Mouse (Mus musculus): ENCODE measurements around the gene Zfp493. TPM values are rescaled to one million over a fixed set of nuclear protein-coding genes. Genes with fewer than 3 reads are reported as not detected.
"Not testable (repeated sequence)": the region's sequence is repeated elsewhere in the genome, so short reads cannot be mapped to it uniquely, and the experiment has no call there.

Gene Zfp493
- total RNA-seq (2021) = 1 to 10 TPM; 2.4 to 2.8 TPM
- long read RNA-seq, experiment 1 = 0 reads
- long read RNA-seq, experiment 2, partial matches to known transcripts = 0 of 1 reads
- long read RNA-seq, experiment 2, other reads (novel, unspliced or antisense) = 0 of 1 reads

DNA sequence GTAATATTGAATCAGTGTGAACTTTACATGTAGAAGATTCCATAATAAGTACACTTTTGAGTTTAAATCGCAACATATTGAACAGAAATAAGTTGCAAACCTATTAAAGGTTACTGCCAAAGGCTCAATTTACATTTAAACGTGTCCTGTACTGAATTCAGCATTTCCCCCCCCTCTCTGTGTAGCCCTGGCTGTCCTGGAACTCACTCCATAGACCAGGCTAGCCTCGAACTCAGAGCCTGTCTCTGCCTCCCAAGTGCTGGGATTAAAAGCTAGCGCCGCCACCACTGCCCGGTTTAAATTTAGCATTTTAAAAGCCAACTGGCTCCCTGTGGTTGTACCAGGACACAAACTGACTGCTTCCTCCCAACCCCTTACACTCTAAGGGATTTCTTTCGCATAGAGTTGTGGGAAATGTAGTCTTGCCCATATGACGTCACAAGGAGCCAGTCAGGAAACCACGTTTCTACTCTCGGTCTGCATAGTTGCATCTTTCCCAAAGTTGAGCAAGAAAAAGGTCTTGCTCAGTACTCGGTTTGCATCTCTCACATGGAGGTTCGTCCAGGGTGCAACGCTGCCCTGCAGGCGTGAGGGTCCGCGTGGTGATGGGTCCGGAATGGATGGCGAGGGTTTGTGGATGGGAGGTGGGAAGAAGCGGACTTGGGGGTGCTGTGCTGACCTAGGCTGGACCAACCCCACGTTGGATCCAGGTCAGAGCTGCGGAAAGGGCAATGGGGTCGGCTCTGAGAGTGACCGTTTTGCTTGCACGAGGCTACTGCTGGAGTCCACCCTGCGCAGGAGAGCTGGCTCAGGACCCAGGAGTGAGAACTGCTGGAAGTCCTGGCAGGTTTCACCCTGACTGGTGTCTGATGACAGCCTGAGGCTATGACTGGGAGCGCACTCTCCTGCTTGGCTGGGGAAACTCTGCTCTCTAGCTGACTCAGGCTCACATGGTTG is at the start of gene Zfp493:
Zfp493 (plus strand) TSS at position 429 of the 957 bp plus-strand sequence.
- peak; percentile 5 to 17 for DNase-seq (ENCODE audit: low spot score in 2 of 2)

DNA sequence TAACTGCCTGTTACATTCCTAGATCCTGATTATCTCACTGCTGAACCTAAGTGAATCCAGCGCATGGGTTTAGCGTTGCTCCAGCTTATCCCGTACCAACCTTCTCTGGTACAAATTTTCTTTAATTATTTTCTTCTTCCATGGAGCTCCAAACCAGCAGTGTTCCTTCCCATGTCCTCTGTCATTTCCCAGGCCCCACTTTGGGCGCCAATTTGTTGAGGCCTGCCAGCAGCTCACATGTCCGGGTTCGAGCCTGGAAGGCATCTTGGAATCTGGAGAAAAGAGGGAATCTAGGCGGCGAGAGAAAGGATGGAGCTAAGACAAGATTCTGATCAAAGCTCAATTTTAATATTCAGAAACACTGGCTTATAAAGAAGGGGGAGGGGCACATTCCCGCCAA is 45.1 kb upstream of the Zfp493 start:
- DNase-seq (ENCODE audit: low spot score in 2 of 2) = not testable (repeated sequence)

DNA sequence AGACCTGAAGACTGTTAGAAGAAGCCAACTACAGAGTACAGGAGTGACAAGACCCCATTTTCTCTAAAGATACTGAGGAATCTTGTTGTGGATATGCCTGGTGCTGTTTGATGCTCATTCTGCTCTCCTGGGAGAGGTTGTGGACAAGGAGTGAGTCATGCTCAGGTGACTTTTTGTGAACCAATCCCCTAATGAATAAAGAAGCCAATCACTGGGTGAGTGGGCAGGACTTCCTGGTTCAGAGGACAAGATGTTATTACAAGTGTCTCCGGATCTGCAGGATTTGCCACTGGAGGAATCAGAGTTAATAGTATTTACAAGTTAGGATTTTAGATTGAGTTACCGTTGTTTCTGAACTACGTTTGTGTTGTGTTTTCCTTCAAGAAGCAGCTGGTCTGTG is 36.6 kb upstream of the Zfp493 start:
- DNase-seq (ENCODE audit: low spot score in 2 of 2) = no peak

DNA sequence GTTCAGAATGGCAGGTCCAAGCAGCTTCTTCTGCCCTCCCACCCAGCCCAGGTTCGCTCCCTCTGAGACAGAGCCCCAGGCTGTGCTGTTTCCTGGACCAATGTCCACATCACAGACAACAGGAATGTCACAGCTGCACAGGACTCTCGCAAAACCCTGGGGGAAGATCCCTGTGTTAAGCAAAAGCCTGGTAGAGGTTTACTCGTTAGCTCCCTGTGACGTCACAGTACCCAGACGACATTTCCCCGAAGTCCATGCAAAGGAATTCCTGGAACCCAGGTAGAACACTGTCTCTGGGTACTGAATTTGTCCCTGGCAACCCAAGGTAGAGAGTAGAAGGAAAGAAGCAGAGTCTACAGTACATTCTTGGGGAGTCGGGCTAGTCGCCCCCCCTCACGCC is 35.6 kb upstream of the Zfp493 start:
- no peak for DNase-seq (ENCODE audit: low spot score in 2 of 2)

DNA sequence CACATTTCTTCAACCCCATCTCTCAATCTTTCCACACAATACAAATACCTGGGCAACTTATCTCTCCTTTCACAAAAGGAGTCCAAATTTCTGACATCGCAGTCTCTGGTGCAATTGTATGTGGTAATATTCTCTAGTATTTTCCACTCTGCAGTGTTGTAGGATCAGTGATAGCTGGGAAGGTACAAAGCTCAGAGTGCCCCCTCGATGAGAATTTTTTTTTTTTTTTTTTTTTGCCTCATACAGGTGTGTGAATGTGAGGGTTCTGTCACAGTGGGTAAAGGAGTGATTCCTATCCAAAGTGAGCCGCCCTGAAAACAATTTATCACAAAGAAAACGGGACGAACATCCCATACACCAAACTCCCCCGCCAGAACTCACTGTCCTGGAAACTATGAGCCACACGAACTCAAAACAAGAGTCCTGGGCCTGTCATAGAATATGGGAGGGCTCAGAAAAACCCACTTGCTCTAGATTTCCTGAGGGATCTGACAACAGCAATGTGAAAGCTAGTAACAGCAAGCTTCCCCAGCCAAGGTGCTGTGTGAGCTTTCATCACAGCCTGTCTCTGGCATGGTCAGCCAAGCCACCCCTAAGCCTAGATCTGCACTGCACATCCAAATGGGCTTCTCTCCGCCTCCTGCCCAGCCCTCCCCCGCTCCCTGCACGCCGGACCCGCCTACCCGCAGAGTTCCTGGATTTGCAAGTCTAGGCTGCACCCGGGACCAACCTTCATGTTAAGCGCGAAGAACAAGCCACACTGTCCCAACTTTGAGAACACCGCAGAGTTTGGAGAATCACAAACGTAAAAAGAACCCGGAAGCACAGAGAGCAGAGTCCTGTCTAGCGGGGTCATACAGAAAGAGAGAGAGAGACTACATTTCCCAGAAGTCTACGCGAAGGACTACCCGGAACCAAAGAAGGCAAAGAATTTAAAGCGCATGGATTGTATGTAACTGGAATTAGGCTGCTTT is 24.9 kb upstream of the Zfp493 start, which contains the start of gene Zfp85:
Zfp85 (minus strand) TSS at position 896 of the 974 bp plus-strand sequence.
- DNase-seq (ENCODE audit: low spot score in 2 of 2) = peak; percentile 31 to 56

DNA sequence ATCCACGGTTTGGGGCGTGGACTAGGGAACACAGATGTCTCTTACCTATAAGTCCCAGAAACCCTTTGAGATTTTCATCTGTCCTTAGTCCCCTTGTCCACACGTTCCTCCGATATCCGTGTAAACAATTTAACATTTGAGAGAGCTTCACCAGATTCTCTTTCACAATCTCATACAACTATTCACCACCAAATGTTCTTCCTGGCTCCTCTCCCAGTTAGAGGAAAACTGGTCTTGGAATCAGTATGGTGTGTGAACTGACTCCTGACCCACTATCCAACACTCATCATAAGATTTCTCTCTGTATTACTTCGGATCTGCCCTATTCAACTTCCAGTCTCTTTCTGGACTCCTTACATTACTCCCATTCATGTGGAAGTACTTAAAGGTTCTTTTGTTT is 23.7 kb upstream of the Zfp493 start:
- DNase-seq (ENCODE audit: low spot score in 2 of 2) = no peak

DNA sequence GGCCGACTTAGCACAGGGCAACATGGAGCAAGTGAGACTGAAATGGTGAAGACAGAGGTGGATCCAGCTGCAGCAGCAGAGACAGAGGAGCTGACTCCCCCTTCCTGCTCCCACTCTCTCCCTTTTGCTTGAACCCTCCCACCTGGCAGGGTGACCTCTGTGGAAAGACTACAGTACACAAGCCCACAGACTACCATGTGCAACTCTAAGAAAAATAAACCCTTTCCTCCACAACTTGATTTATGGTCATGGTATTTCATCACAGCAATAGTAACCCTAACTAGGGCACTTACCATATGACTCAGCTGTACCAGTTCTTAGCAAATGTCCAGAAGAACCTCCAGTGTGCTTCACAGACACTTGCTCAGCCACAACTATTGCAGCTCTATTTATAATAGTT is 19.5 kb upstream of the Zfp493 start:
- DNase-seq (ENCODE audit: low spot score in 2 of 2) = no peak

DNA sequence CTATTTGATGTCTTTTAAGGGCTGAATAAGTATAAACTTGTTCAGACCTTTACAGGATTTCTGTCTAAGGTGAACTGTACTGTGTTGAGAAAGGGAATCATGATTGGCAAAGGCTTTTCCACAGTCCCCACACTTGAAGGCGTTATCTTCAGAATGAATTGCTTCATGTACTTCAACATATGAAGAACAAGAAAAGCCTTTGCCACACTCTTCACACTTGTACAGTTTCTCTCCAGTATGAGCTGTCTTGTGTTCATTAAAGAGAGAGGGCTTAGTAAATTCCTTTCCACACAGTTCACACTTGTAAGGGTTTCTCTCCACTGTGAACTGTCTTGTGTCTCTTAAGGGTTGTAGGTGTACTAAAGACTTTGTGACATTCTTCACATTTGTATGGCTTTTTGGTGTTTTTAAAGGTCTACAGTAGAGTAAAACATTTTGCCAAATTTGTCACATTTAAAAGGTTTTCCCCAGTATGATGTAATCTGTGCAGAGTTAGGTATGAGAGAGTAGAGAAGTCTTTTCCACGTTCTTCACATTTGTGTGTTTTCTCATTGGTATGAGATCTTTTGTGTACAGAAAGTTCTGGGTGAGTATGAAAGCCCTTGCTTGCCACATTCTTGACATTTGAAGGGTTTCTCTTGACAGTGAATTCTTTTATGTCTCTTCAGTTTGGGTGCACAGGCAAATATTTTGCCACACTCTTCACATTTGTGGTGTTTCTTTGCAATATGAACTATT is 16.3 kb upstream of the Zfp493 start:
- no peak for DNase-seq (ENCODE audit: low spot score in 2 of 2)

DNA sequence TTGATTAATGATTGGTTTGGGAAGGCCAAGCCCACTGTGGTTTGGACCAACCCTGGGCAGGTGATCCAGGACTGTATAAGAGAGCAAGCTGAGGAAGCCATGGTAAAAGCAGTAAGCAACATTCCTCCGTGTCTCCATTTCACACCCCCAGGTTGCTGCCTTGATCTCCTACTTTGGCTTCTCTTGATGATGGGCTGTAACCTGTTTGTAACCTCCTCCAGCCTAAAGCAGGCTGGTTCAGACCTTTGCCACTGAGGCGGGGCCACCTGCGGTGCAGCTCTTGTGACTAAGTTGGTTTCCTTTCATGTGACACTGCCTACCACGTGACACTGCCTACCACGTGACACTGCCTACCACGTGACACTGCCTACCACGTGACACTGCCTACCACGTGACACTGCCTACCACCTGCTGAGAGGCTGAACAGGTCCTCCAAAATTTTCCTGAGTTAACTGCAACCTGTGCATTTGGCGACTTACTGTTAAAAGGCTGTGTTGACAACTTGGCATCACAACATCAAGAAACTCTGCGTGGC is 12.5 kb downstream of the Zfp493 start:
- no peak for DNase-seq (ENCODE audit: low spot score in 2 of 2)

DNA sequence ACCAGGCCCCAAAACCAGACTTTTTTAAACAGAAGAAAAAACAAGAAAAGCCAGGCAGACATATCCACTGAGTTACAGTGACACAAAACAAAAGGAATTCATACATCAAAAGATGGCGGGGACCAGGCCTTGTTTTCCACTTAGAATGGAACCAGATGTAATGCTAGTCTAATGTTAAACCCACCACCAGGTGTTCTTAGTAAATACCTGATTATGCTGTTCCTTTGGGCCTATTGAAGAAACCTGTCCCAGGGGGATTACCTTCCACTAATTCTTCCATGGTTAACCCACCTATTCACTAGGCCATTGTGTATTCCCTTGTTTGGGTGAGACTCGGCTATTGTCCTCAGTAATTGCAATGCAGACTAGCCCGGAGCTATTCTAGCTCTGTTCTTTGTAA is 19.1 kb downstream of the Zfp493 start:
- no peak for DNase-seq (ENCODE audit: low spot score in 2 of 2)

DNA sequence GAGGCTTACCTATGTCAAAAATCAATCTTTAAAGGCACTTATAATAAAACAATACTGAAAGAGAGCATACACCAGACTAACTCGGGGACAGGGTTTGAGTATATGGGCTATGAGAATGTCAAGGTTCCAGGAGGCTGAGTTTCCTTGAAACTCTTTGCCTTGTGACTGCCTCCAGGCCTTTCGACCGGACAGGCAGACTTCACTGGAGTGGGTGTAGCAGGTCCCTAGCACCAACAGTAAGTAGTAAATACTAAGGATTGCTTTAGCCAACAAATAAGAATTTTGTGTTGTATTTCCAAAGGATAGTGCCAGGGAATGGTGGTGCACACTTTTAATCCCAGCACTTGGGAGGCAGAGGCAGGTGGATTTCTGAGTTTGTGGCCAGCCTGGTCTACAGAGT is 19.7 kb downstream of the Zfp493 start:
- DNase-seq (ENCODE audit: low spot score in 2 of 2) = not testable (repeated sequence)

DNA sequence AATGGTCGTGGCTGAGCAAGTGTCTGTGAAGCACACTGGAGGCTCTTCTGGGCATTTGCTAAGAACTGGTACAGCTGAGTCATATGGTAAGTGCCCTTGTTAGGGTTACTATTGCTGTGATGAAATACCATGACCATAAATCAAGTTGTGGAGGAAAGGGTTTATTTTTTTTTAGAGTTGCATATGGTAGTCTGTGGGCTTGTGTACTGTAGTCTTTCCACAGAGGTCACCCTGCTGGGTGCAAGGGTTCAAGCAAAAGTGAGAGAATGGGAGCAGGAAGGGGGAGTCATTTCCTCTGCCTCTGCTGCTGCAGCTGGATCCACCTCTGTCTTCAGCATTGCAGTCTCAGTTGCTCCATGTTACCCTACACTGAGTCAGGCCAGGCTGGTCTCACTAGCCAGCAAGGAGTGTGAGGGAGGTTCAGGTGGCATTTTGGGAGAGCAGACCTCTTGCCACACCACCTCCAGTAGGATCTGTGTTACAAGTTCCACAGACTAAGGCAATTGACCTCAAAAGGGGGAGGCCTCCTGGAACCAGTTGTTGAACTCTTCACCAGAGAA is 32.2 kb downstream of the Zfp493 start:
- no peak for DNase-seq (ENCODE audit: low spot score in 2 of 2)

DNA sequence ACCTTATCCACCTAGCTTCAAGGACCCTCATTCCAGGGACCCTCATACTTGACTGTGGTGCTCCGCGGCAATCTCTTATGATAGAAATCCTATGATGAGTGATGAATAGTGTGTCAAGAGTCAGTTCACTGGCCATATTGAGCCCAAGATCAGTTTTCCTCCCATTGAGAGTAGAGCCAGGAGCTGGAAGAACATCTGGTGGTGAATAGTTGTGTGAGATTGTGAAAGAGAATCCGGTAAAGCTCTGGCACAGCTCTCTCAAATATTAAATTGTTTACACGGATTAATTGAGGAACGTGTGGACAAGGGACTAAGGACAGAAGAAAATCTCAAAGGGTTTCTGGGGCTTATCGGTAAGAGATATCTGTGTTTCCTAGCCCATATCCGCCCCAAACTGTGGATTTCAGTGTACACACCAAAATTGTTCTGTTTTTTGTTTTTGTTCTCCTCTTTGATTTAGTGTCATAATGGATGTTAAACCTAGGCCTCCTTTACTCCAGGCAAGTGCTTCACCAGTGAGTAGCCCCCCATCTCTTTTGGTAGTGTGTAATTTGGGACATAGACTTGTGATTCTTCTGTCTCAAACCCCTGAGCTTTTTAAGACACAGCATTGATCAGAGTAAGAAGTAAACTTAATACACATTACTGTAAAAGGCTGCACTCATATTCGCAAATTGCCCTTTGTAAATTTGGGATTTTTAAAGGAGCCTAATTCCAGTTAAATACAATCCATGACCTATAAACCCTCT is 33.6 kb downstream of the Zfp493 start:
- DNase-seq (ENCODE audit: low spot score in 2 of 2) = no peak

DNA sequence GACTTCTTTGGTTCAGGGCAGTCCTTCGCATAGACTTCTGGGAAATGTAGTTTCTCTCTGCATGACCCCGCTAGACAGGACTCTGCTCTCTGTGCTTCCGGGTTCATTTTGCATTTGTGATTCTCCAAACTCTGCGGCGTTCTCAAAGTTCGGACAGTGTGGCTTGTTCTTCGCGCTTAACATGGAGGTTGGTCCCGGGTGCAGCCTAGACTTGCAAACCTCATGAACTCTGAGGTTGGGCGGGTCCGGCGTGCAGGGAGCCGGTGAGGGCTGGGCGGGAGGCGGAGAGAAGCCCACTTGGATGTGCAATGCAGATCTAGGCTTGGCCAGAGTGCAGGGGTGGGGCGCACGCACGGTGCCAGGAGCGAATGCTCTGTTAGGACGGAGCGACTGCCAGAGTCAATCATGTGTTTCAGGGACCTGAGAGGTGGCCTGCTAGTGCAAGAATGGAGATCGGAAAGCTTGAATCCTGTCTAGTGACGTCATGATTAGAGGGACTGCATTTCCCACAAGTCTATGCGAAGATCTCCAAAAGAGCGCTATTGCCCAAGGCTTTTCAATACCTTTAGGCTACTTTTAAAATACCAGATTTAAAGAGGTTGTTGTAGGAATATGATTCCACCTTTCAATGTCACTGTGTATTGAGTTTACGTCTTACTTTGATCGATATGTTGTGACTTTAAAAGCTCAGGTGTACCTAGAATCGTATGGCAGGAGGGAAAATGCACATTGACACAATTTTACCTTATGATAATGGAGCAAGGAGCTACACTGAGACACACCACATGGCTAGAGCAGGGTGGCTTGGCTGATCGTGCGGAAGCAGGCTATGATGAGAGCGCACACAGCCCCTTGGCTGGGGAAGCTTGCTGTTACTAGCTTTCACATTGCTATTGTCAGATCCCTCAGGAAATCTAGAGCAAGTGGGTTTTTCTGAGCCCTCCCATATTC is 34.5 kb downstream of the Zfp493 start, which contains the start of gene Zfp273:
Zfp273 (plus strand) TSS at position 31 of the 951 bp plus-strand sequence.
- peak; percentile 46 to 47 for DNase-seq (ENCODE audit: low spot score in 2 of 2)

DNA sequence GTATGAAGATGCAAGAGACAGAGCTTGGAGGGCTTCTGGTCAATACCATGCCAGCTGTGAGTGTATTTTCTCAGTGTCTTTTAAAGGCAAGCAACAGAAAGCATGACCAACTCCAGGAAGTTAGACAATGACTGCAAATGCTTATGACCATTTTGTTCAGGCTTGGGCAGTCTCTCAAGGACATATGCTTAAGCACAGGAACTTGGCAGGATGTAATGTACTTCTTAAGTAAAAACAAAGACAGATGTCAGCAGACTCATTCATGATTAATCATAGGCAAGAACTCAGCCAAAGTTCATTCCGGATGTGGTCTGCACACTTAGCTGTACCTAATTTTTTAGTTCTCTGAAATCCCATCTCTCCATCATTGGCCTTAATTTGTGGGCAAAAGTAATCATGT is 39.1 kb downstream of the Zfp493 start:
- DNase-seq (ENCODE audit: low spot score in 2 of 2) = no peak

DNA sequence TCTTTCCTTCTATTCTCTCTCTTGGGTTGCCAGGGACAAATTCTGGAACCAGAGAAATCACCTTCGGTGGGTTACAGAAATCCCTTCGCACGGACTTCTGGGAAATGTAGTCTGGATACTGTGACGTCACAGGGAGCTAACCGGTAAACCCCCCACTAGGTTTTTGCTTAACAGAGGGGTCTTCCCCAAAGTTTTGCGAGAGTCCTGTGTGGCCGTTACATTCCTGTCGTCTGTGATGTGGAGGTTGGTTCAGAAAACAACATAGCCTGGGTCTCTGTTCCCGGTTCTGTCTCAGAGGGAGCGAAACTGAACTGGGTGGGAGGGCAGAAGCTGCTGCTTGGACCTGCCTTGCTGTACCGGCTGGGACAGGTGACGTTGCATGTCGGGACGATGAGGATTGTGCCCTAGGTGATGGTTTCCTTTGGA is 51.4 kb downstream of the Zfp493 start, which contains the start of gene Gm10037:
Gm10037 (plus strand) TSS at position 196 of the 426 bp plus-strand sequence.
- DNase-seq (ENCODE audit: low spot score in 2 of 2) = peak in 1 of 2 experiments; percentile 8

DNA sequence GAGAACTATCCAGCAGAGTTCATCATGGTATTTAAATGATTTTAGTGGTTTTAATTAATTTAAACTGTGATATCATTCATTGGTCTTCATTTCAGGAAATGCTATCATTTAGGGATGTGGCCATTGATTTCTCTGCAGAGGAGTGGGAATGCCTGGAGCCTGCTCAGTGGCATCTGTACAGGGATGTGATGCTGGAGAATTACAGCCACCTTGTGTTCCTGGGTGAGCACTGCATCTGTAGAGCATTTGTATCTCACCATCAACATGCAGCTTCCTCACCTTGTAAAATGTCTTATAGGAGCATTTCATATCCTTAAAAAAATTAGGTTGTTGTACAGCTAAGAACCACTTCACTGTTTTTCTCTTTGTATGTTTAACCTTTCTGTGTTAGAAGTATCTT is 53.6 kb downstream of the Zfp493 start:
- not testable (repeated sequence) for DNase-seq (ENCODE audit: low spot score in 2 of 2)
